Mouse (Mus musculus) stomach, postnatal 0 days (tissue): ENCODE data around the gene Cacna1i. TPM values are rescaled to one million over a fixed set of nuclear protein-coding genes. Genes with fewer than 3 reads are reported as not detected.

Experiments
- ATAC-seq: fragments of 200-750 bp; cut with Nextera tagmentation; 2 replicates; pipeline ENCODE4 v1.8.0; 2017; ENCODE audit not compliant: low FRiP score, low TSS enrichment
- DNase-seq: peaks from one replicate; pipeline ENCODE4 v3.0.0-alpha.2; 2016; ENCODE audit warnings: low spot score
- H3K27ac ChIP-seq: fragments of 300-500 bp; sonication (generic); replicated peaks from 2 replicates; pipeline ENCODE4 v1.5.1; 2014; ENCODE audit warnings: mild to moderate bottlenecking, control low read depth
- H3K27me3 ChIP-seq: fragments of 300-500 bp; sonication (generic); 2 replicates; pipeline ENCODE4 v1.6.1; 2014; ENCODE audit warnings: low read length; ENCODE audit not compliant: control insufficient read depth, insufficient read depth
- H3K36me3 ChIP-seq: fragments of 300-500 bp; sonication (generic); 2 replicates; pipeline ENCODE4 v1.6.1; 2014; ENCODE audit warnings: low read length, mixed read lengths; ENCODE audit not compliant: control insufficient read depth, insufficient read depth
- H3K4me1 ChIP-seq: fragments of 300-500 bp; sonication (generic); replicated peaks from 2 replicates; pipeline ENCODE4 v1.6.1; 2014; ENCODE audit warnings: antibody characterized with exemption; ENCODE audit not compliant: control insufficient read depth, insufficient read depth
- H3K4me2 ChIP-seq: fragments of 300-500 bp; sonication (generic); replicated peaks from 2 replicates; pipeline ENCODE4 v1.6.1; 2014; ENCODE audit warnings: low read depth, mild to moderate bottlenecking, control low read depth, moderate library complexity
- H3K4me3 ChIP-seq: fragments of 300-500 bp; sonication (generic); 2 replicates; pipeline ENCODE4 v1.5.1; 2014; ENCODE audit warnings: low read depth, low read length, control low read depth
- H3K9ac ChIP-seq: fragments of 300-500 bp; sonication (generic); 2 replicates; pipeline ENCODE4 v1.6.1; 2014; ENCODE audit warnings: mild to moderate bottlenecking, low read length, control low read depth, mixed read lengths
- H3K9me3 ChIP-seq: fragments of 300-500 bp; sonication (generic); 2 replicates; pipeline ENCODE4 v1.6.1; 2016; ENCODE audit warnings: low read length; ENCODE audit not compliant: control insufficient read depth
- CTCF ChIP-seq: IDR thresholded peaks from 2 replicates; pipeline ENCODE4 v1.5.1; 2016; ENCODE audit warnings: antibody characterized with exemption, low read depth, mild to moderate bottlenecking, moderate library complexity
- EP300 ChIP-seq: optimal IDR thresholded peaks from 2 replicates; pipeline ENCODE3; 2016; ENCODE audit warnings: antibody characterized with exemption
- WGBS: fragments of 180-500 bp; shearing (Covaris S2); extraction: QIAGEN DNeasy Blood & Tissue Kit; methylation state at CpG from one replicate; pipeline ENCODE4 v1.1.7; 2014; 5-methylcytosine and 5-hydroxymethylcytosine counted together
- polyA plus RNA-seq: library from polyadenylated mRNA; unstranded; fragments of >200 nt; fragmentation: Nextera tagmentation; extraction: Ambion mirVana; gene quantifications from 2 replicates; pipeline ENCODE4 v1.2.1, GENCODE M21; 2015

The Cacna1i gene
- polyA plus RNA-seq, 1 experiment from 2014 or later = not detected

DNA sequence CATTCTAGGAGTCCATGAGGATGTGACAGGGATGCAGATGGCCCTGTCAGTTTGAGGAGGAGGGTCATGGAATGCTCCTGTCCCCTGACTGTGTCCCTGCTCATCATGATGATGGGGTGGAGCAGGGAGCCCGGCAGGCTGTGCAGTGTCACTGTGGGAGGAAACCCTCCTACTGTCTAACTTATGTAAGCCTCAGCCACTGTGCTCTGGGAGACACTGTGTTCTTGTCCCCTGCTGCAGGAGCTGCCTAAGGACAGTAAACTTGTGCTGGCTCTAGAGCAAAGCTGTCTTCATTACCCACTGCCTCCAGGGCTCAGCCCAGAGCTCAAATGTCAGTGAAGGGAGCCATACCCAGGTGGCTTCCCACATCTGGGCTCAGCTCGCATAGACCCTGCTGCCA is 131.1 kb downstream of the Cacna1i start:
- Histone ChIP-seq H3K9me3 (no peaks in the 10 kb centered on the region), H3K36me3 (no peaks in the 10 kb centered on the region), H3K4me2 (no peak overlapping the region), H3K4me3 (no peak overlapping the region), H3K27me3 (no peaks in the 10 kb centered on the region), H3K9ac (no peak overlapping the region), H3K4me1 (no peaks in the 10 kb centered on the region), H3K27ac (no peak overlapping the region)
- TF ChIP-seq CTCF (no peak), EP300 (no peak)
- WGBS = 66% methylated on average over 2 of the region's 2 CpGs
- DNase-seq (no peak), ATAC-seq (no peak)

- 70% methylated on average over 11 of the region's 11 CpGs for WGBS
- Histone ChIP-seq H3K27ac (no peak overlapping the region), H3K36me3 (no peaks in the 10 kb centered on the region), H3K4me1 (no peaks in the 10 kb centered on the region), H3K4me2 (no peak overlapping the region), H3K9ac (no peak overlapping the region), H3K27me3 (no peaks in the 10 kb centered on the region), H3K9me3 (no peaks in the 10 kb centered on the region), H3K4me3 (no peak overlapping the region)
- no peak for TF ChIP-seq CTCF
- TF ChIP-seq EP300 = no peak
- no peak; the same call in 1 of the 2 replicates for ATAC-seq
- DNase-seq = no peak
Measured at GRCm38 (mm10) chr15:80430324-80430723, 143.3 kb downstream of the Cacna1i start.

DNA sequence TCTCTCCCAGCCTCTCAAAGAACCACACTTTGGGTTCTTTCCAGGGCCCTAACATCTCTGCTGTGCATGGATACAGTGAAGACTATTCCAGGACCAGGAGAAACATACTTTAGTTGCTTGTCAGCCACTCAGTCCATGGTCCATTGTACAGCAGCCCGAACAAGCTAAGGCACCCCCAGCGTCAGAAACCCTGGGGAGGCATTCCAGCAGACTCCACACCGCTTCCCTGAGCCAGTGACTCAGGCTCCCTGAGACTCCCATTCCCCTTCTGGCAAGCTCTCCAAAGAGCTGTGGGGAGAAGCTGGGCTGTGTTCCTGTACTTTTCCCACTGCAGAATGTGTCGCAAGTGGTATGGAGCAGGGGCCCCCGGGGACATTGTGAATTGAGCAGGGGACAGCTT is 149.9 kb downstream of the Cacna1i start:
- H3K9me3 ChIP-seq = no peaks in the 10 kb centered on the region
- no peak for TF ChIP-seq EP300
- no peak for TF ChIP-seq CTCF
- no peak overlapping the region for H3K27ac ChIP-seq
- 72% methylated on average over 5 of the region's 5 CpGs for WGBS
- H3K4me3 ChIP-seq = no peak overlapping the region
- no peak overlapping the region for H3K4me2 ChIP-seq
- H3K9ac ChIP-seq = no peak overlapping the region
- H3K36me3 ChIP-seq = no peaks in the 10 kb centered on the region
- H3K4me1 ChIP-seq = no peaks in the 10 kb centered on the region
- H3K27me3 ChIP-seq = no peaks in the 10 kb centered on the region
- no peak for ATAC-seq
- DNase-seq = no peak

- H3K27me3 ChIP-seq = no peaks in the 10 kb centered on the region
- ATAC-seq = no peak
- 79% methylated on average over 9 of the region's 9 CpGs for WGBS
- H3K9ac ChIP-seq = no peak overlapping the region
- no peak overlapping the region for H3K27ac ChIP-seq
- H3K9me3 ChIP-seq = no peaks in the 10 kb centered on the region
- no peak overlapping the region for H3K4me2 ChIP-seq
- TF ChIP-seq EP300 (no peak), CTCF (no peak)
- no peaks in the 10 kb centered on the region for H3K4me1 ChIP-seq
- DNase-seq = no peak
- no peak overlapping the region for H3K4me3 ChIP-seq
- H3K36me3 ChIP-seq = no peaks in the 10 kb centered on the region
Measured at GRCm38 (mm10) chr15:80437996-80438395, 151.0 kb downstream of the Cacna1i start.

- Histone ChIP-seq H3K27ac (no peak overlapping the region), H3K9ac (no peak overlapping the region), H3K9me3 (no peaks in the 10 kb centered on the region), H3K4me2 (no peak overlapping the region), H3K4me1 (no peaks in the 10 kb centered on the region), H3K36me3 (no peaks in the 10 kb centered on the region), H3K4me3 (no peak overlapping the region), H3K27me3 (no peaks in the 10 kb centered on the region)
- no peak for TF ChIP-seq CTCF
- no peak for TF ChIP-seq EP300
- DNase-seq (no peak), ATAC-seq (no peak)
- 82% methylated on average over 9 of the region's 9 CpGs for WGBS
Measured at GRCm38 (mm10) chr15:80438423-80438822, 151.4 kb downstream of the Cacna1i start.

DNA sequence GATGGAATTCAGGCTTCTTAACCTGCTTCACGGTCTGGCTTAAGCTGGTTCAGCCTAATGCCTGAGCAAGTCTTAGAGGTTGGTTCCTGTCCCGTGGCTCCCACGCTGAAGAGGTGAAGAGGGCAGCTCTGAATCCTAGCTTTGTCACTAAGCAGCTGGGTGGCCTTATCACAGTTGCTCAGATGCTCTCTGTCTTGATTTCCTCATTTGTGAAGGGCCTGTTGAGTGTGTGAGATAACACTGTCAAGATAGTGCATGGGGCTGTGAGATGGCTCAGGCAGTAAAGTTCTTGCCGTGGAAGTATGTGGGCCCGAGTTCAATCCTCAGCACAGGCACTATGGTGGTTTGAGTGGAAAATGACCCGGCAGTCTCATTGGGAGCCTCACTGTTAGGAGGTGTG is 153.2 kb downstream of the Cacna1i start:
- WGBS = 76% methylated on average over 6 of the region's 6 CpGs

More for the DNA sequence above, 153.2 kb downstream of the Cacna1i start:
- Histone ChIP-seq H3K4me1 (no peaks in the 10 kb centered on the region), H3K27ac (no peak overlapping the region), H3K4me3 (no peak overlapping the region), H3K9me3 (no peaks in the 10 kb centered on the region), H3K4me2 (no peak overlapping the region), H3K36me3 (no peaks in the 10 kb centered on the region), H3K9ac (no peak overlapping the region), H3K27me3 (no peaks in the 10 kb centered on the region)
- no peak for TF ChIP-seq CTCF
- TF ChIP-seq EP300 = no peak
- no peak for ATAC-seq
- DNase-seq = no peak
